Mouse (Mus musculus): ENCODE results near the gene Gm21671. TPM values are rescaled to one million over a fixed set of nuclear protein-coding genes. Genes with fewer than 3 reads are reported as not detected.

The Gm21671 gene
- polyA plus RNA-seq (2015; fragmentation: Illumina TruSeq; extraction: RNeasy Lipid Tissue Mini Kit (QIAGEN cat#74804); ENCODE audit: low read depth, low replicate concordance) = not detected

DNA sequence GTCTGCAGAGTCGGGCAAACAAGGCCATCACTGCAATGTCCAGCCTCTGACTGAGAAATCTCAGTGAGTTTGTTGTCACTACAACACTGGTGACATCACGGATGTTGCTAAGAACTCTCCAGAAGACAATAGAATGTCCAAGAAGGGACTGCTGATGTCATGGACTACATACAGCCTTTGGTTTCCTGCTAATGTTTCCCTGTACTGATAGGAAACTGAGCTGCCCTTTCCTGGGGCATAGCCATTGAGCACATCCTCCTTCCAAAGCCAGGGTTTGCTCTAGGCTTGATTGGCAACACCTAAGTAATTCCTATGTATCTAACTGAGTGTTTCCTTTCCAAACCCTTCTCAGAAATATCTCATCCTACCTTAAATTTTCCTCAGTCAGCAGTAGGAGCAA, at the start of gene Gm21671:
TSS of gene Gm21671 (minus strand) at position 101 of the 400 bp plus-strand sequence.

GRCm38 (mm10) chr5:25988550-25988949, 34.3 kb upstream of the Gm21671 start, which contains the start of gene Gm21698:
Gene Gm21698 (minus strand): TSS chr5:25988650.

GRCm38 (mm10) chr5:25972563-25972962, 18.3 kb upstream of the Gm21671 start, which contains the start of gene Gm21680:
Gene Gm21680 (minus strand): TSS chr5:25972663.

DNA sequence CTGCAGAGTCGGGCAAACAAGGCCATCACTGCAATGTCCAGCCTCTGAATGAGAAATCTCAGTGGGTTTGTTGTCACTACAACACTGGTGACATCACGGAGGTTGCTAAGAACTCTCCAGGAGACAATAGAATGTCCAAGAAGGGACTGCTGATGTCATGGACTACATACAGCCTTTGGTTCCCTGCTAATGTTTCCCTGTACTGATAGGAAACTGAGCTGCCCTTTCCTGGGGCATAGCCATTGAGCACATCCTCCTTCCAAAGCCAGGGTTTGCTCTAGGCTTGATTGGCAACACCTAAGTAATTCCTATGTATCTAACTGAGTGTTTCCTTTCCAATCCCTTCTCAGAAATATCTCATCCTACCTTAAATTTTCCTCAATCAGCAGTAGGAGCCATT, 11.9 kb downstream of the Gm21671 start, which contains the start of gene Gm21663:
TSS of gene Gm21663 (minus strand) at position 101 of the 400 bp plus-strand sequence.

Other genes starting within 250 kb of the Gm21671 start
- 6.5 TPM for gene Xrcc2, start 248.6 kb downstream of the Gm21671 start, polyA plus RNA-seq (2015; fragmentation: Illumina TruSeq; extraction: RNeasy Lipid Tissue Mini Kit (QIAGEN cat#74804); ENCODE audit: low read depth, low replicate concordance)
- gene Actr3b, start 194.4 kb downstream of the Gm21671 start, polyA plus RNA-seq (2015; fragmentation: Illumina TruSeq; extraction: RNeasy Lipid Tissue Mini Kit (QIAGEN cat#74804); ENCODE audit: low read depth, low replicate concordance) = 146 TPM
- gene Gm21663, start 12.0 kb downstream of the Gm21671 start, polyA plus RNA-seq (2015; fragmentation: Illumina TruSeq; extraction: RNeasy Lipid Tissue Mini Kit (QIAGEN cat#74804); ENCODE audit: low read depth, low replicate concordance) = not detected
- not detected for gene Gm21680, start 18.2 kb upstream of the Gm21671 start, polyA plus RNA-seq (2015; fragmentation: Illumina TruSeq; extraction: RNeasy Lipid Tissue Mini Kit (QIAGEN cat#74804); ENCODE audit: low read depth, low replicate concordance)
- not detected for gene Gm21698, start 34.2 kb upstream of the Gm21671 start, polyA plus RNA-seq (2015; fragmentation: Illumina TruSeq; extraction: RNeasy Lipid Tissue Mini Kit (QIAGEN cat#74804); ENCODE audit: low read depth, low replicate concordance)
- gene Gm1979, start 50.4 kb upstream of the Gm21671 start, polyA plus RNA-seq (2015; fragmentation: Illumina TruSeq; extraction: RNeasy Lipid Tissue Mini Kit (QIAGEN cat#74804); ENCODE audit: low read depth, low replicate concordance) = not detected
- gene Gm5862, start 68.5 kb upstream of the Gm21671 start, polyA plus RNA-seq (2015; fragmentation: Illumina TruSeq; extraction: RNeasy Lipid Tissue Mini Kit (QIAGEN cat#74804); ENCODE audit: low read depth, low replicate concordance) = not detected
- gene Speer4a, start 85.1 kb upstream of the Gm21671 start, polyA plus RNA-seq (2015; fragmentation: Illumina TruSeq; extraction: RNeasy Lipid Tissue Mini Kit (QIAGEN cat#74804); ENCODE audit: low read depth, low replicate concordance) = not detected
- not detected for gene Gm7347, start 104.2 kb upstream of the Gm21671 start, polyA plus RNA-seq (2015; fragmentation: Illumina TruSeq; extraction: RNeasy Lipid Tissue Mini Kit (QIAGEN cat#74804); ENCODE audit: low read depth, low replicate concordance)
- gene Gm10471, start 134.9 kb upstream of the Gm21671 start, polyA plus RNA-seq (2015; fragmentation: Illumina TruSeq; extraction: RNeasy Lipid Tissue Mini Kit (QIAGEN cat#74804); ENCODE audit: low read depth, low replicate concordance) = not detected
- not detected for gene 5031410I06Rik, start 150.9 kb upstream of the Gm21671 start, polyA plus RNA-seq (2015; fragmentation: Illumina TruSeq; extraction: RNeasy Lipid Tissue Mini Kit (QIAGEN cat#74804); ENCODE audit: low read depth, low replicate concordance)
- gene Gm10220, start 167.0 kb upstream of the Gm21671 start, polyA plus RNA-seq (2015; fragmentation: Illumina TruSeq; extraction: RNeasy Lipid Tissue Mini Kit (QIAGEN cat#74804); ENCODE audit: low read depth, low replicate concordance) = not detected